Mouse (Mus musculus) bone marrow, adult 2 months (tissue): ENCODE measurements around the gene 3110082I17Rik. TPM values are rescaled to one million over a fixed set of nuclear protein-coding genes. Genes with fewer than 3 reads are reported as not detected.

Experiments
- H3K27ac ChIP-seq: fragments of 200-500 bp; 2 replicates; pipeline ENCODE4 v1.5.1; 2012; ENCODE audit warnings: low read depth, mild to moderate bottlenecking, control low read depth, inconsistent platforms, low read length; ENCODE audit not compliant: control insufficient read depth, poor library complexity, insufficient read depth
- H3K4me1 ChIP-seq: fragments of 200-500 bp; 2 replicates; pipeline ENCODE4 v1.6.1; 2011; ENCODE audit warnings: low read length; ENCODE audit not compliant: control insufficient read depth, insufficient read depth
- H3K4me3 ChIP-seq: fragments of 200-500 bp; replicated peaks from 2 replicates; pipeline ENCODE3; 2011; ENCODE audit warnings: mild to moderate bottlenecking, low read depth, low read length, control low read depth; ENCODE audit not compliant: control insufficient read depth
- CTCF ChIP-seq: fragments of 200-500 bp; IDR thresholded peaks from 2 replicates; pipeline ENCODE4 v1.5.1; 2011; ENCODE audit warnings: low read length, control low read depth; ENCODE audit not compliant: control insufficient read depth, insufficient read depth
- POLR2A ChIP-seq: fragments of 200-500 bp; IDR thresholded peaks from 2 replicates; pipeline ENCODE4 v1.6.1; 2011; ENCODE audit warnings: low read depth, mild to moderate bottlenecking, control low read depth, low read length, borderline replicate concordance; ENCODE audit not compliant: control insufficient read depth
- WGBS: fragments of 180-500 bp; shearing (Covaris S2); methylation state at CpG from one replicate; pipeline ENCODE4 v1.1.7; 2018; 5-methylcytosine and 5-hydroxymethylcytosine counted together
- polyA plus RNA-seq: library from polyadenylated mRNA; stranded (reverse); fragments of >200 nt; gene quantifications from 2 replicates; pipeline ENCODE4 v1.2.4, GENCODE M21; 2011; ENCODE audit warnings: low replicate concordance; ENCODE audit not compliant: missing spikeins, insufficient read depth, insufficient read length

Gene 3110082I17Rik
- polyA plus RNA-seq, 1 experiment: 12.8 TPM

DNA sequence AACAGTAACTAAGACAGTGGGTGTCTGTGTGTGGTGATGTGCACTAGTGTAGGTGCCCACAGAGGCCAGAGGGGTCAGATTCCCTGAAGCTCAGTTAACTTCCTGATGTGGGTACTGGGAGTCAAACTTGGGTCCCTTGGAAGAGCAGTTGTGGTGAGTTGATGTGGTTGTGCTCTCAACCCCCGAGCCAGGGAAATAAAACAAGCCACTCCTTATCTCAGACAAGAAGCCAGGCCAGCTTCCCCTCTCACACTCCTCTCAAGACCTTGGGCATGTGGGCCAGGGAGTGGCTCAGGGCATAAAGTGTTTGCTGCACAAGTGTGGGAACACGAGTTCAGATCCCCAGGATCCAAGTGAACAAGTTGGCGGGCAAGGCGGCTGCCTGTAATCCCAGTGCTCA is 6.5 kb upstream of the 3110082I17Rik start:
- 52% methylated on average over 4 of the region's 4 CpGs for WGBS
- TF ChIP-seq CTCF (no peak), POLR2A (no peak)
- no peak overlapping the region for H3K27ac ChIP-seq
- H3K4me3 ChIP-seq: no peak overlapping the region
- no peaks in the 10 kb centered on the region for H3K4me1 ChIP-seq

DNA sequence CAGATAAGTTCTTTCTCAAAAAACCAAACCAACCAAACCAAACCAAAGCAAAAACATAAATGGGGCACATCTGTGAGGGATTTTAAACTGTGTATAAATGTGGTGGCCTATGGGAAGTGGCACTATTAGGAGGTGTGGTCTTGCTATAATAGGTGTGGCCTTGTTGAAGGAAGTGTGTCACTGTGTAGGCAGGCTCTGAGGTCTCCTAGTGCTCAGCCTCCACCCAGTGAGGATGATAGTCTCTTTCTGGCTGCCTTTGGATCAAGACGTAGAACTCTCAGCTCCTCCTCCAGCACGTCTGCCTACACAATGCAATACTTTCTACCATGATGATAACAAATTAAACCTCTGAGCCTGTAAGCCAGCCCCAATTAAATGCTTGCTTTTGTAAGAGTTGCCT is 6.0 kb upstream of the 3110082I17Rik start:
- no peak overlapping the region for H3K27ac ChIP-seq
- no peak overlapping the region for H3K4me3 ChIP-seq
- TF ChIP-seq POLR2A (no peak), CTCF (no peak)
- whole genome bisulfite sequencing: 44% methylated on average over 2 of the region's 2 CpGs
- no peaks in the 10 kb centered on the region for H3K4me1 ChIP-seq

- no peaks in the 10 kb centered on the region for H3K4me1 ChIP-seq
- 25% methylated on average over 4 of the region's 4 CpGs for WGBS
- H3K4me3 ChIP-seq: no peak overlapping the region
- no peak overlapping the region for H3K27ac ChIP-seq
- no peak for TF ChIP-seq CTCF
Measured at GRCm38 (mm10) chr5:139464874-139465273, 4.5 kb upstream of the 3110082I17Rik start.

- under 1% methylated on average over 10 of the region's 10 CpGs for WGBS
- Histone ChIP-seq H3K4me1 (no peaks in the 10 kb centered on the region), H3K4me3 (peak overlapping the region; percentile 80), H3K27ac (no peak overlapping the region)
- TF ChIP-seq POLR2A: no peak
- TF ChIP-seq CTCF: no peak
Measured at GRCm38 (mm10) chr5:139459938-139460337, 389 bp downstream of the 3110082I17Rik start.

GRCm38 (mm10) chr5:139457241-139457640 is 3.1 kb downstream of the 3110082I17Rik start:
- WGBS: 73% methylated on average over 8 of the region's 8 CpGs
- TF ChIP-seq CTCF (no peak), POLR2A (no peak)
- Histone ChIP-seq H3K4me1 (no peaks in the 10 kb centered on the region), H3K4me3 (no peak overlapping the region), H3K27ac (no peak overlapping the region)

DNA sequence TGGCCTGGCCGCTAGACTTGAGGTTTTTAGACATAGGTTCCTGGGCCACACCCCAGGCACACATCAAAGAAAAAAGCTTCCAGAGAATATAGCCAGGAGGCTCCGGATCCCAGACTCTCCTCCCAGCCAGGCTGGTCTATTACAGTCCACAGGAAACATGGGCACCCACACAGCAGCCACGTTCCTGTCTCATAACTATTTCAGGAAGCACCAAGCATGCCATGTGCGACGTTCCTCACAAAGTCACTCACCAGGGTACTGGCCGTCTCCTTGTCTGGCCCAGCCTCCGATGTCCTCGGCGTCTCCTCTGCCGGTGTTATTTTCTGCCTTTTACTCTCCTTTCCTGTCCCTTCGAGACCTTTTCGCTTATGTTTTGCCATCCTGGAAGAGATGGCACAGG is 5.2 kb downstream of the 3110082I17Rik start:
- 69% methylated on average over 12 of the region's 12 CpGs for WGBS
- no peak overlapping the region for H3K4me3 ChIP-seq
- no peak overlapping the region for H3K27ac ChIP-seq
- H3K4me1 ChIP-seq: no peaks in the 10 kb centered on the region
- TF ChIP-seq POLR2A (no peak), CTCF (no peak)

- peaks cover 9% of the 10 kb centered on the region for H3K4me1 ChIP-seq
- TF ChIP-seq POLR2A (no peak), CTCF (no peak)
- WGBS: 67% methylated on average over 10 of the region's 10 CpGs
Measured at GRCm38 (mm10) chr5:139453031-139453430, 7.3 kb downstream of the 3110082I17Rik start.

DNA sequence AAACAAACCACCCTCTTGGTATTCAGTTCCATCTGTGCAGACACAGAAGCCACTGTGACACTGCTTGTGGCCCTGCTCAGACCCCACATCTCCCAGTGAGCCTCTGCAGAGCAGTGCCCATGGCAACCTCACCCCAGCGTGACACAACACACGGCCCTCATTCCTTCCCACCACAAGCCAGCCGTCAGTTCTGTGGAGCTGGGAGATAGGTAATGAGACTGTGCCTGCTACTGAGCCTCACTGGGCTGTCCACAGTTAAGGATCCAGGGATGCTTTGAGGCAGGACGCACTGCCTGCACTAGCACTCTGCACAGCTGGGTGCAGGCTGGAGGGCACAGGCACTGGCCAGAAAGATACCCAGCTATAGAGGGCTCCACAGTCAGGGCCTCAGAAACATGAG is 10.4 kb downstream of the 3110082I17Rik start:
- Histone ChIP-seq H3K4me1 (peaks cover 9% of the 10 kb centered on the region), H3K4me3 (no peak overlapping the region), H3K27ac (peak overlapping the region; percentile 85)
- no peak for TF ChIP-seq CTCF
- no peak for TF ChIP-seq POLR2A
- WGBS: 26% methylated on average over 4 of the region's 4 CpGs

More at GRCm38 (mm10) chr5:139453031-139453430, 7.3 kb downstream of the 3110082I17Rik start:
- no peak overlapping the region for H3K27ac ChIP-seq
- H3K4me3 ChIP-seq: no peak overlapping the region

GRCm38 (mm10) chr5:139449161-139449791 is 11.1 kb downstream of the 3110082I17Rik start:
- Histone ChIP-seq H3K4me1 (peaks cover 9% of the 10 kb centered on the region), H3K4me3 (no peak overlapping the region), H3K27ac (peak overlapping the region; percentile 85)
- 8% methylated on average over 5 of the region's 5 CpGs for WGBS
- no peak for TF ChIP-seq POLR2A
- no peak for TF ChIP-seq CTCF
